Mouse (Mus musculus) R1 (cell line): ENCODE data around the gene Chrng.
A peak's percentile ranks its signal among the peaks of the same experiment; 100 is the strongest.

Experiments
- DNase-seq: peaks from one replicate; pipeline ENCODE4 v3.0.0-alpha.2; 2018; ENCODE audit warnings: low read depth, low spot score

The Chrng gene

GRCm38 (mm10) chr1:87204465-87204864 lies at the start of gene Chrng:
Gene Chrng, plus strand, starts transcription at chr1:87204657.
- no peak for DNase-seq

- peak; percentile 54 for DNase-seq
Observed at GRCm38 (mm10) chr1:87155531-87156198, 48.8 kb upstream of the Chrng start.

GRCm38 (mm10) chr1:87156199-87156587 lies 48.3 kb upstream of the Chrng start, which contains the start of gene Ecel1:
Gene Ecel1, minus strand, starts transcription at chr1:87156521.
- DNase-seq, result peak; percentile 34

DNA sequence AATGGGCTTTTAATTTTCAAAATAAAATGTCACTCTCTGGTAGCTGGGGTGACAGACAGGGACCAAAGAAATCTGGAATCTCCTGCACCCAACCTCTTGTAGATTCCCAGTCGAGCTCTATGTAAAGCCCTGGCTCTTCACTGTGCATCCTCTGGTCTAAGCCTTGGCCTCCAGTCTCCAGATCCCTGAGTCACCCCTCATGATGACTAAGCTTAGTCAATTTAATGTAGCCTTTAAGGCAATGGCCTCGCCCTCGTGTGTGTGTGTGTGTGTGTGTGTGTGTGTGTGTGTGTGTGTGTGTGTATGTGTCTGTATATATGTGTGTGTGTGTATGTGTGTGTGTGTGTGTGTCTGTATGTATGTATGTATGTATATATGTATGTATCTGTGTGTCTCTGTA lies 45.1 kb upstream of the Chrng start:
- no peak for DNase-seq

DNA sequence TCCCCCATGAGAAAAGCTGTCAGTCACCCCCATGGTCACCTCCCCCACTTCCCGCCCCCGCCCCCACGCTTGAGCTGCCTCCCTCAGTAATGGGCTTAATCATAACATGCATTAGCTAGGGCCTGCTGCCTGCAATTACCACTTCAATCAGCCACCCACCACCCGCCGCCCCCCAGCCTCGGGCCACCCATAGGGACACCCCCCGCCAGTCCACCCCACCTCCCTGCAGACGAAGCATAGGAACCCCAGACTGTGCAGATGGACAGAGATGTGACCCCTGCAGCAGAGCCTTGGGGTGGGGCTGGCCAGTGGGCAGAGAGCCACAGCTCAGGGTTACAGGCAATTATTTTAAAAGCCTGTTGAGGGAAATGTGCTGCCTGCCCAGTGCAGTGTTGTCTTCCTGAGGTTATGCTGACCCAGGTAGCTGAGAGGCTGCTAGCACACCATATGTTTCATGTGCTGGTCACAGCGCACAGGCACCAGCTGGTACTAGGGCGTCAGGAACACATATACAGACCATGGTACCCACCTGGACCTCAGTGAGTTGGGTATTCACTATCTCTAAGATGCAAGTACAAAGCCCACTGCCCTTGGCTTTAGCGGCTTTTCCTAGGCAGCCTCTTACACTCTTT lies 40.2 kb upstream of the Chrng start:
- no peak for DNase-seq

DNA sequence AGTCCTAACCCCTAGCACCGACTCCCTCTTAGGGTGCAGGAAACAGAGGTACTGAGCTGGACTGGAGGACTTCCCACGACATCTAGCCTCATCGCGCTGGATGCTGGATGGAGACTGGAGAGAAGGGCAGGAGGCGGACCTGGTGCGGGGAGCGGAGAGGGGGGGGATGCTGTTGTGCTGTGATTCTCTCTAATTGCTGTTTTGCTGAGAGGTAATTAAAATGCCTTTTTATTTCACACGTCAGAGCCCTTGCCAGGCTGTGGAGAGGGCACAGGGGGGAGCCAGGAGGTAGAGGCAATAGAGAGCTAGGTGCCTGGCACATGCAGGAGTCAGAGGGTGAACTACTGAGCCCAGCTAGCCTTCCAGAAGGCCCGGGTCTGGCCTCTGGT lies 39.7 kb upstream of the Chrng start:
- DNase-seq, result no peak

GRCm38 (mm10) chr1:87170458-87170857 lies 34.0 kb upstream of the Chrng start:
- no peak for DNase-seq

GRCm38 (mm10) chr1:87171312-87171711 lies 33.1 kb upstream of the Chrng start:
- peak; percentile 52 for DNase-seq

GRCm38 (mm10) chr1:87172316-87172715 lies 32.1 kb upstream of the Chrng start:
- DNase-seq, result no peak

DNA sequence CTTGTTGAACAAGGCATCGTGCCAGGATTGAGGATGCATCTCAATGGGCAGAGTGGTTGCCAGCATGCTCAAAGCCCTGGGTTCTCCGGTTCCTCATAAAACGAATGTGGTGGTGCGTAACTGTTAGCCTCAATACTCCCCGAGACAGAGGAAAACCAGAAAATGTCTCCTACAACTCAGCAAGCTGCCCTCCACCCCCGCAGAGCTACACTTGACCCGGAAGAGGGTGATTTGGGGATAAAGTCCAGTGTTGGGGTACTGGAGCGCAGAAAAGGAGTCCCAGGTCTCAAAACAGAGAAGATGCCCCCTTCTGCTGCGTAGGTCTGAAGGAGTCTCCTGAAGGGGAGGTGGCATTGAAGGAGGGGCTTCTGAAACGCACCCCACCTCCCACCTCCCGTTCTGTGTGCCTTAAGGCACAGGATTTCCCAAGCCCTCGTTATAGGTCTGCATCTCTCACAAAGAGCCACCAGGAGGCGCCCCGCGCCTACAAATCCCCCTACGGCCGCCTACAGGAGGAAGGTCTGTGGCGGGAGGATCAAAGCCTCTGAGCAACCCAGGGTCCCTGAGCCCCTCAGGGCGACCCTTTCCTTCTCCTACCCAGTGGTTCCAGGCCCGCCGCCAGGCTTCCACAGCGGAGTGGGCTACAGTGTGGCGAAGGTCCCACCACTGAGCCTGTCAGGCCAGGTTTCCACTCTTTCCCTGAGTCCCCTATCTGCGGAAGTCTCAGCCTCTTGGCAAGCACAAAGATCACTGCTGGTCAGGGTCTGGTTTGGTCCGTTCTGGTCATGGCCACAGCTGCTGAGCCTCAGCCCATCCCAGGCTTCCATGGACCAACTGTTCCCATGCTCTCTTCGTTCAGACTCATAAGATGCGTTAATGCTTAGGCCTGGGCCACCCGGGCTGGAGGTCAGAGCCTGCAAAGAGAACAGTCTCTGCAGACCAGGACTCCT lies 30.2 kb upstream of the Chrng start:
- DNase-seq, result peak; percentile 84

GRCm38 (mm10) chr1:87175852-87176292 lies 28.6 kb upstream of the Chrng start:
- peak; percentile 79 for DNase-seq

DNA sequence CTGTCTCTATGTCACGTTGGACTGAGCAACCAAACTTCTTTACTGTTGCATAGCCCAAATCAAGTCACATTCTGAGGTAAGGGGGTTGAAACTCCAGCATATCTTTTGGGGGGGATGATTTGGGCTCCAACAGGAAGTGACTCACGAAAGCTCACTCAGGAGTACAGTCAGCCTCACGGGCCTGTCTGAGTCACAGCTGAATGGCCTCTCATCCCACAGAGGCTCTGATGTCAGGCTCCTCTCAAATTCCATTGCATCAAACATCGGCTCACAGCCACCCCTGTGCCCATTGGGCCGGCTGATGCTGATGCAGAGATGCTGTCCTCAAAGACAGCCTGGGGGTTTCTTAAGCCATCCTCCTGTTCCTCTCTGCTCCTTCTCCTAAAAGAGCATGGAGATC lies 23.6 kb upstream of the Chrng start:
- DNase-seq, result no peak

DNA sequence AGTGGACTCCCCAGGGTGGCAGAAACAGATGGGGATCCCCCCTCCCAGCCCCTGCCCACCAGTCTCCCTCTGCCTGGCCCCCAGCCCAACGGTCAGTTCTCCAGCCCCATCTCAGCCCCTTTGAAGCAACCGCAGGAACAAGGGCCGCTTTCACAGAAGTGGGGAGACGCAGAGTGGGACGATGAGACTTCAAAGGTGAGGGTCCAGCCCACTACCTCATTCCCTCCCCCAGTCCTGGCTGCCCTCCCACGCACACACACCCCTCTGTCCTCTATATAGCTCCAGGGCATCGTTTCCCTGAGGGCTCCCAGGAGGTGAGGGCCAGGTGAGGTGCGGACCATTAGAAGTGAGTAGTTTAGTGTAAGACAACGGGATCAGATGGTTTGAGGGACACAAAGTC lies 21.4 kb upstream of the Chrng start, which contains the start of gene Prss56:
Prss56 (plus strand) TSS at position 301 of the 400 bp plus-strand sequence.
- DNase-seq, result no peak

DNA sequence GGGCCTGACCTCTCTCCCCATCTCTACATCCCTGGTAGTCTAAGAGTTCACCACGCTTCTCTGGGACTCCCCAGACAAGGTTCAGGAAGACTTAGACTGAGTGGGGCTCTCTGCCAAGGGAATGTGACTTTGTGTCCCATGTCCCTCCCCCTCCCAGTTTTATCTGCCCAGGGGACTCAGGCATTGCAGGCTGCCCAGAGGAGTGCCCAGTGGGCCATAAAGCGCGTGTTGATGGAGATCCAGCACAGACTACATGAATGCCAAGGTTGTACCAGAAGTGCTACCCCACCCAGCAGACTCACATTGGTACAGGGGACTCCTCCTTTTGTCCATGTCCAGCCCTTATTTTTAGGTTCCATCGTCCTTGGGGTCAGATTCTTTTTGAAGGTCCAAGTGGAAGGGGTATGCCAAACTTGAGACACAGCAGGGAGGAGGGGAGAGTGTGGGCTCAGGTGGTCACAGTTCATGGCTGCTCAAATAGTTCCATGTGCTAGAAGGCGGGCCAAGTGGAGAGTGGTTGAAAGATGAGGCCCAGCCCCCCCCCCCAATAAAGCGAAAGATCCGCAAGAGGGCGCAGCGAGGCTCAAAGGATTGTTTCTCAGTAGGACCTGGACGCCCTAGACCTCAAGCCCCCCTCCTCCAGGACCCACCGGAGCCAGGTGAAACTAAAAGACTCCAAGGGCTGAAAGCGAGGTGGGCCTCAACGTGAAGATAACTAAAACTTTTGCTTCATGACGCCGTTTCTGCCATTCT lies 20.3 kb upstream of the Chrng start:
- DNase-seq, result peak; percentile 70

GRCm38 (mm10) chr1:87184751-87185139 lies 19.7 kb upstream of the Chrng start:
- DNase-seq, result peak; percentile 75

- DNase-seq, result peak; percentile 58
Observed at GRCm38 (mm10) chr1:87185526-87185925, 18.9 kb upstream of the Chrng start.

GRCm38 (mm10) chr1:87186261-87187036 lies 18.0 kb upstream of the Chrng start:
- DNase-seq, result peak; percentile 47

DNA sequence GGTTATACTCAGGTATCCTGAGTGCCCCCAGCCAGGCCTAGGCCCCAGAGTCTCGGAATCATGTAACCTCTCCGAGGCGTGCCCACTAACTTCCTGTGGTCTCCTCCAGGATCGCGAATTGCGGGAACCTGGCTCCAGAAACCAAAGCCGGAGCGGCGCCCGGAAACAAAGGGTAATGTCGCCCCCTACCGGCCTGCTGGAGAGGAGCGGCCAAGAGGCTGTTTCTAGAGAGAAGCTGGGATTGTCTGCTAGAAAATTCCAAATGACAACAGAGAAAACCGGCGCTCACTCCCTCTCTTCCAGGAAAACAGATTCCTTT lies 17.5 kb upstream of the Chrng start:
- DNase-seq, result peak; percentile 86

GRCm38 (mm10) chr1:87190429-87190828 lies 14.0 kb upstream of the Chrng start, which contains the start of gene Chrnd:
Gene Chrnd, plus strand, starts transcription at chr1:87190607.
- DNase-seq, result no peak

GRCm38 (mm10) chr1:87197296-87197695 lies 7.2 kb upstream of the Chrng start:
- no peak for DNase-seq
